Mouse (Mus musculus) limb, embryonic 11.5 days (tissue): ENCODE data around the gene Syce1. TPM values are rescaled to one million over a fixed set of nuclear protein-coding genes. Genes with fewer than 3 reads are reported as not detected.

Experiments used
- ATAC-seq: fragments of 200-750 bp; cut with Nextera tagmentation; 2 replicates; pipeline ENCODE4 v1.8.0; 2017; ENCODE audit warnings: low read depth; ENCODE audit not compliant: insufficient number of reproducible peaks, low FRiP score, low TSS enrichment
- DNase-seq: peaks from one replicate; pipeline ENCODE4 v3.0.0-alpha.2; 2015; ENCODE audit warnings: low spot score
- H3K27ac ChIP-seq: fragments of 300-500 bp; sonication (generic); replicated peaks from 2 replicates; pipeline ENCODE4 v1.5.1; 2014; ENCODE audit warnings: low read depth, mild to moderate bottlenecking, low read length
- H3K27me3 ChIP-seq: fragments of 300-500 bp; sonication (generic); 2 replicates; pipeline ENCODE4 v1.6.1; 2014; ENCODE audit warnings: mild to moderate bottlenecking, low read length, mixed read lengths; ENCODE audit not compliant: control insufficient read depth, insufficient read depth
- H3K36me3 ChIP-seq: fragments of 300-500 bp; sonication (generic); 2 replicates; pipeline ENCODE4 v1.6.1; 2014; ENCODE audit warnings: mild to moderate bottlenecking, low read length, moderate library complexity, mixed read lengths; ENCODE audit not compliant: control insufficient read depth, insufficient read depth
- H3K4me1 ChIP-seq: fragments of 300-500 bp; sonication (generic); 2 replicates; pipeline ENCODE4 v1.6.1; 2014; ENCODE audit warnings: low read length, mixed read lengths; ENCODE audit not compliant: control insufficient read depth, insufficient read depth
- H3K4me2 ChIP-seq: fragments of 300-500 bp; sonication (generic); 2 replicates; pipeline ENCODE4 v1.6.1; 2014; ENCODE audit warnings: low read depth, mild to moderate bottlenecking, moderate library complexity; ENCODE audit not compliant: severe bottlenecking
- H3K4me3 ChIP-seq: fragments of 300-500 bp; sonication (generic); 2 replicates; pipeline ENCODE4 v1.5.1; 2014; ENCODE audit warnings: low read depth, low read length
- H3K9ac ChIP-seq: fragments of 300-500 bp; sonication (generic); 2 replicates; pipeline ENCODE4 v1.6.1; 2014; ENCODE audit warnings: mild to moderate bottlenecking, low read length
- H3K9me3 ChIP-seq: fragments of 300-500 bp; sonication (generic); 2 replicates; pipeline ENCODE4 v1.6.1; 2016; ENCODE audit warnings: low read length; ENCODE audit not compliant: control insufficient read depth
- WGBS: fragments of 180-500 bp; shearing (Covaris S2); extraction: QIAGEN DNeasy Blood & Tissue Kit; methylation state at CpG from one replicate; pipeline ENCODE4 v1.1.7; 2014; 5-methylcytosine and 5-hydroxymethylcytosine counted together
- polyA plus RNA-seq: library from polyadenylated mRNA; unstranded; fragments of >200 nt; fragmentation: Nextera tagmentation; extraction: Ambion mirVana; gene quantifications from 2 replicates; pipeline ENCODE4 v1.2.1, GENCODE M21; 2014

Gene Syce1
- polyA plus RNA-seq, 1 experiment from 2014 or later, result 0.85 TPM

DNA sequence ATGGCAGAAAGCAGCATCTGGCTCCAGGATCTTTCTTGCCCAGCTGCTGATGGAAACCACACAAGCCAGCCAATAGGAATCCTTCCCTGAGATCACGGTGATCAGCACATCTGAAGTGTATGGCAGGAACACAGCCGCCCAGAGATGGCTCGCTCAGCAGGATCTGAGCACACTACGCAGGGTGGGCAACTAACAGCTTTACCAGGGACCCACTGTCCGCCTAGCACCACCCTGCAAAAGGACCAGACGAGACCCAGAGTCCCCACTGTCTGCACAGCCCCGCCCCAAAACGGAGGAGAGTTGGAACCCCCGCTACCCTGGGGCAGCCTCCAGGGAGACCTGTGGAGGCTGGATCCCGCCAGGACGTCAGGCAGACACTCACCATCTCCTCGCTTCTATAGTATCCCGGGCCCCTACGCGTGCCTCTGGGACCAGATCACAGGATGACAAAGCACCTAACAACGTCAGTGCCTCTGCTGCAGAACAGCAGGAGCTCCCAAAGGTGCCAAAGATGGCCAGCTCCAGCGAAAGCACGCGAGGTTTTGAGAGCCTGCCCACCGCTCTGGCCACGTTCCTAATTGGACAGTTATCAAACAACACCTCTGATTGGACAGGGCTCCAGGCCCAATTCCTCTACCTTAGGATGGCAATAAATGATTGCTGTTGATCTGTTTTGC, 34.1 kb upstream of the Syce1 start, which contains the start of gene Zfp941:
Zfp941 (minus strand) TSS at position 526 of the 677 bp plus-strand sequence.
- under 1% methylated on average over 21 of the region's 21 CpGs for WGBS
- Histone ChIP-seq H3K36me3 (no peaks in the 10 kb centered on the region), H3K27me3 (no peaks in the 10 kb centered on the region), H3K4me2 (peak within 1 kb of the TSS; percentile 84), H3K9ac (peak within 1 kb of the TSS; percentile 58), H3K9me3 (no peaks in the 10 kb centered on the region), H3K27ac (no peak within 1 kb of the TSS), H3K4me3 (peak within 1 kb of the TSS; percentile 49), H3K4me1 (no peaks in the 10 kb centered on the region)
- ATAC-seq (peak; percentile 59), DNase-seq (peak; percentile 65)

DNA sequence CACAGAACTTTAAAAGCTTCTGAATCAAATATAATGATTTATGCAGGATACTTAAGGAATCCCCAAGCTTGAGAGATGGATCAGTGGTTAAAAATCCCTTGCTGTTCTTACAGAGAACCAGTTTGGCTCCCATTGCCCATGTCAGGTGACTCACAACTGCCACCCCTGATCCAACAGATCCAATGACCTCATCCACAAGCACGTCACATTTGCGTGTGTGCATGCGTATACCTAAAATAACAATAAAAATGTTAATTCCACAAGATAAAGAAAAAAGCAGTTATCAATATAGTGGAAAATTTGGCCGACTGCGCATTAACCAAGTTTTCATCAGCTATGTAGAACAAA, 33.6 kb upstream of the Syce1 start:
- H3K9ac ChIP-seq, result peak overlapping the region; percentile 58
- no peaks in the 10 kb centered on the region for H3K4me1 ChIP-seq
- peak overlapping the region; percentile 49 for H3K4me3 ChIP-seq
- no peaks in the 10 kb centered on the region for H3K27me3 ChIP-seq
- 56% methylated on average over 5 of the region's 5 CpGs for WGBS
- no peaks in the 10 kb centered on the region for H3K9me3 ChIP-seq
- peak overlapping the region; percentile 84 for H3K4me2 ChIP-seq
- no peak for DNase-seq
- no peak overlapping the region for H3K27ac ChIP-seq
- H3K36me3 ChIP-seq, result no peaks in the 10 kb centered on the region
- ATAC-seq, result no peak

- no peak for ATAC-seq
- Histone ChIP-seq H3K9me3 (no peaks in the 10 kb centered on the region), H3K4me3 (no peak overlapping the region), H3K4me2 (no peak overlapping the region), H3K27me3 (no peaks in the 10 kb centered on the region), H3K27ac (no peak overlapping the region), H3K36me3 (no peaks in the 10 kb centered on the region), H3K9ac (no peak overlapping the region), H3K4me1 (no peaks in the 10 kb centered on the region)
- no peak for DNase-seq
- 81% methylated on average over 4 of the region's 4 CpGs for WGBS
Observed at GRCm38 (mm10) chr7:140820173-140820572, 32.5 kb upstream of the Syce1 start.

DNA sequence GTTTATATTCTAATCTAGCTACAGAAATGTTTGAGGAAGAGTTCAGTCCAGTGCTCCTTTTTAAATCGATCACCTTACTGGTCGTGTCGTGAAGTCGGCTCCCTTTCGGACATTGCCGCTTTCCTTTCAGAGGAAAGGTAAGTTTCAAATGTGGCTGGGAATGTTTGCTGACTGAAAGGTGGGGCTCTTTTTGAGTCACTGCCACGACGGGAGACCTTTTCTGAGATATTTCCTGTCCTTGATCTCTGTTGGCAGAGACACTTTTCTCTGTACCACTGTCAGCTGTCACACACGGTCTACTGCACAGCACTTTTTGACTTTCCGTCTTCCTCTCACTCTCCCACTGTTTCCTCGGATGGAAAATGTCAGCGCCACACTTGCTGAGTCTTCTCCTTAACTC, 25.2 kb upstream of the Syce1 start:
- H3K4me2 ChIP-seq, result no peak overlapping the region
- H3K9ac ChIP-seq, result no peak overlapping the region
- H3K4me1 ChIP-seq, result no peaks in the 10 kb centered on the region
- no peak overlapping the region for H3K27ac ChIP-seq
- peak; percentile 6 for DNase-seq
- no peak for ATAC-seq
- WGBS, result 93% methylated on average over 12 of the region's 12 CpGs
- no peak overlapping the region for H3K4me3 ChIP-seq
- no peaks in the 10 kb centered on the region for H3K27me3 ChIP-seq
- H3K36me3 ChIP-seq, result no peaks in the 10 kb centered on the region
- H3K9me3 ChIP-seq, result no peaks in the 10 kb centered on the region

DNA sequence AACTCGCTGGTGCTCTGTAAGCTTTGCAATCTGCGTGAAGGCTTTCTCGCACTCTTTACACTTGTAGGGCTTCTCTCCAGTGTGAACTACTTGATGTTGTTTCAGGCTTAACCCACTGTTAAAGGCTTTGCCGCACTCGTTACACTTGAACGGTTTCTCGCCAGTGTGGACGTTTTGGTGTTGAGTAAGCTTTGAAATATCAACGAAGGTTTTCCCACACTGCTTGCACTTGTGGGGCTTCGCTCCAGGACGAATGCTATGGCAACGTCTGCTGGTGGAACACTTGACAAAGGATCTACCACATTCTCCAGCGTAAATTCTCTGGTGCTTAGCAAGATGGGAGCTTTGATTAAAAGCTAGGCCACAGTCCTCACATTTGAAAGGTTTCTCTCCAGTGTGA, 24.1 kb upstream of the Syce1 start:
- H3K27ac ChIP-seq, result no peak overlapping the region
- no peaks in the 10 kb centered on the region for H3K4me1 ChIP-seq
- no peaks in the 10 kb centered on the region for H3K27me3 ChIP-seq
- no peak overlapping the region for H3K4me2 ChIP-seq
- no peaks in the 10 kb centered on the region for H3K9me3 ChIP-seq
- H3K36me3 ChIP-seq, result no peaks in the 10 kb centered on the region
- DNase-seq (no peak), ATAC-seq (no peak)
- 93% methylated on average over 13 of the region's 13 CpGs for WGBS
- H3K4me3 ChIP-seq, result no peak overlapping the region
- no peak overlapping the region for H3K9ac ChIP-seq

GRCm38 (mm10) chr7:140810496-140810895, 22.8 kb upstream of the Syce1 start:
- H3K4me3 ChIP-seq, result no peak overlapping the region
- H3K4me1 ChIP-seq, result no peaks in the 10 kb centered on the region
- no peaks in the 10 kb centered on the region for H3K27me3 ChIP-seq
- no peak overlapping the region for H3K4me2 ChIP-seq
- DNase-seq (no peak), ATAC-seq (no peak)
- H3K27ac ChIP-seq, result no peak overlapping the region
- no peaks in the 10 kb centered on the region for H3K9me3 ChIP-seq
- H3K36me3 ChIP-seq, result no peaks in the 10 kb centered on the region
- 93% methylated on average over 6 of the region's 6 CpGs for WGBS
- no peak overlapping the region for H3K9ac ChIP-seq

DNA sequence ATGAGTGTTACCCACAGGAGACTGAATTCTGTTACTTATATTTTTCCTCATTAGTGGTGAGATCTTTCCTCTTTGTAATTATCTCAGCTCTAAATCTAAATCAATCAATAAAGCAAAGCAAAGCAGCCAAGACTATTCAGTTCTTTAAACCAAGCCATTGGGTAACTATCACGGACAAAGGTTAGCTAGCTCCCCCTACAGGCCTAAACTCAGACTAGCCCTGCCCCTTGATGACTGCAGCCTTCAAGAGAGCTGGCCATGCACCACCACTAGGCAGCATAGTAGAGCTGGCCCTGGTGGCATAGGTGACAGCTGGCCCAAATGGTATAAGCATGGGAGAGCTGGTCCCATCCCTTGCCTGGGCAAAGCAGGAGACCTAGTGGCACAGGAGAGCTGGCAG, 18.1 kb upstream of the Syce1 start:
- Histone ChIP-seq H3K9ac (no peak overlapping the region), H3K4me3 (no peak overlapping the region), H3K27ac (no peak overlapping the region), H3K9me3 (no peaks in the 10 kb centered on the region), H3K27me3 (no peaks in the 10 kb centered on the region), H3K4me2 (no peak overlapping the region), H3K36me3 (no peaks in the 10 kb centered on the region), H3K4me1 (no peaks in the 10 kb centered on the region)
- DNase-seq, result peak; percentile 31
- no peak for ATAC-seq
- WGBS, result 19% methylated on average over 1 of the region's 1 CpGs

GRCm38 (mm10) chr7:140802629-140803028, 15.0 kb upstream of the Syce1 start:
- no peak for DNase-seq
- no peak overlapping the region for H3K4me2 ChIP-seq
- H3K27me3 ChIP-seq, result no peaks in the 10 kb centered on the region
- WGBS, result 72% methylated on average over 6 of the region's 6 CpGs
- no peak for ATAC-seq
- H3K36me3 ChIP-seq, result no peaks in the 10 kb centered on the region
- no peak overlapping the region for H3K27ac ChIP-seq
- no peaks in the 10 kb centered on the region for H3K9me3 ChIP-seq
- no peaks in the 10 kb centered on the region for H3K4me1 ChIP-seq
- H3K4me3 ChIP-seq, result no peak overlapping the region
- no peak overlapping the region for H3K9ac ChIP-seq

DNA sequence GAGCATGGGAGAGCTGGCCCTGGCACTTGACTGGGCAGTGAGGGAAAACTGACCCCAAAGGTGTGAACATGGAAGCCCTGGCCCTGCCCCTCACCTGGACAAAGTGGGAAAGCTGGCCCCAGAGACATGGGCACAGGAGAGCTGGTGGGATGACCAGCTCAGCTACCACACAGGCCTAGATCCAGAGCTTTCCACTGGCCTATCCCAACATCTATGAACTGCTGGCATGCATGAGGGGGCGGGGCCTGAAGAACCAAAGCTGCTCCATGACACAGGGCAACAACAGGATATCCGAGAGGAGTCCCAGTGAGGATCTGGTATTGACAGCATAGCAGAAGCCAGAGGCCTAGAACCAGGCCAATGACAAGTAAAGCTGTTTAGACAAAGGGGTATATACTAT, 10.6 kb upstream of the Syce1 start:
- no peak for DNase-seq
- H3K9ac ChIP-seq, result no peak overlapping the region
- ATAC-seq, result no peak
- WGBS, result 84% methylated on average over 2 of the region's 2 CpGs
- H3K36me3 ChIP-seq, result no peaks in the 10 kb centered on the region
- no peaks in the 10 kb centered on the region for H3K4me1 ChIP-seq
- H3K27ac ChIP-seq, result no peak overlapping the region
- no peaks in the 10 kb centered on the region for H3K27me3 ChIP-seq
- no peaks in the 10 kb centered on the region for H3K9me3 ChIP-seq
- no peak overlapping the region for H3K4me2 ChIP-seq
- no peak overlapping the region for H3K4me3 ChIP-seq
